Mouse (Mus musculus): ENCODE data around the gene Kcnk13. TPM values are rescaled to one million over a fixed set of nuclear protein-coding genes. Genes with fewer than 3 reads are reported as not detected.
A peak's percentile ranks its signal among the peaks of the same experiment; 100 is the strongest.
"Not testable (repeated sequence)": the region's sequence is repeated elsewhere in the genome, so short reads cannot be mapped to it uniquely, and the experiment has no call there.

The Kcnk13 gene
- total RNA-seq, 2 experiments from 2014 or later = 7.4 TPM

DNA sequence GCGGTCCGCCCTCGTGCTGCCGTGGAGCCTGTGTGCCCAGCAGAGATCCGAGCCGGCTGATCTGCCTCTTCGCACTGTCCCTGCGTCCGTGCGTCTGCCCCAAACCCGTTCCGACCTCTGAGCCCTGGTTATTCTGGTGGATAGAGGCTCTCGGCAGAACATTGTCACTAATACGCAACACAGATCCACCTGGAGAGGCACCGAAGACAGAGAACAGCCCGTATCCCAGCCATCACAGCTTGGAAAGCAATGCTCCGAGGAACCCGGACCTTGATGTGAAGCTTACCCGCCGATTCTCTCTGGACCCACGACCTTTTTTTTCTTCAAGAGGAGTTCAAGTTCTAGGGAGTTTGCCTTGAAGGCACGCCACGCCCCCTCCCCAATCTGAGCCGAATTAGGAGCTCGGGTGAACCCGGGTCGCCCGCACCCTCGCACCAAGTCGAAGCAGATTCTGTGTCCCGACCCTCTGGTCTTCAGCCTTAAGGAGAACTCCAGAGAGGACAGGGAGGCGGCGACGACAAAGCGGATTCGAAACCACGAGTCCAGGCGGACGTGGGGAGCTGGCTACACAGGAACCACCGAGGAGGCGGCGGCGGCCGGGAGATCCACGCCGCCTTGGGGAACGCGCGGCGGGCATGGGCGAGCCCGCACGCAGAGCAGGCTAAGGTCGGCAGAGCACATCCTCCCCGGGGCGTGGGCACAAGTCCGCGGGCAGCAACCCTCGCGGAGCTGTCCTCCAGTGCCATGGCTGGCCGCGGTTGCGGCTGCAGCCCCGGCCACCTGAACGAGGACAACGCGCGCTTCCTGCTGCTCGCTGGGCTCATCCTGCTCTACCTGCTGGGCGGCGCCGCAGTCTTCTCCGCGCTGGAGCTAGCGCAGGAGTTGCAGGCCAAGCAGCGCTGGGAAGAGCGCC, 1.2 kb downstream of the Kcnk13 start:
- peak; percentile 37 to 46 for DNase-seq

DNA sequence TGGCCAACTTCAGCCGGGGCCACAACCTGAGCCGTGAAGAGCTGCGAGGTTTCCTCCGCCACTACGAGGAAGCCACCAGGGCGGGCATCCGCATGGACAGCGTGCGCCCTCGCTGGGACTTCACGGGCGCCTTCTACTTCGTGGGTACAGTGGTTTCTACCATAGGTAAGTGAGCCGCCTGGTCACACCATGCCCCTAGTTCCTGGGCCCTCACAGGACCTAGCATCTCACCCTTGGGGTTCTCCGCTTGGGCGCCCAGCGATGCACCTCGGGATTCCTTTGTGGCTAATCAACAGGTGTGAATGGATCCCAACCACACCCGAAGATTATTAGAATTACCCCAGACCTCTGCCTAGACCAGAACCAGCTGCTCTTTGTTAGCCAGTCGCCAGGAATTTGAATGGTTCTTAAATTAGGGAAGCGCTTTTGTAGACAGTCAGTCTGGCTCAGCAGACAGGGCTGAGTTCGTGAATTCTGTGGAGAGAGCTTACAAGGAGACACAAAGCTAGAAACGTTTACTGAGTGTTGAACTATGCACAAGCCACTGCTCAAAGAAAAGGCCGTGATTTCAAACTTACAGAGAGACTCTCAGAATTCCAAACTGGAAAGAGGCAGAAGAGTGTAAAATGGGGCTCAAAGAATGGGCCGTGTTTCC, 1.9 kb downstream of the Kcnk13 start:
- no peak for DNase-seq

- DNase-seq = no peak
These were observed 2.6 kb downstream of the Kcnk13 start for GRCm38 (mm10) chr12:99966881-99967363.

GRCm38 (mm10) chr12:99969906-99970305, 5.6 kb downstream of the Kcnk13 start:
- no peak for DNase-seq

- not testable (repeated sequence) for DNase-seq
These were observed 7.1 kb downstream of the Kcnk13 start for GRCm38 (mm10) chr12:99971205-99971894.

DNA sequence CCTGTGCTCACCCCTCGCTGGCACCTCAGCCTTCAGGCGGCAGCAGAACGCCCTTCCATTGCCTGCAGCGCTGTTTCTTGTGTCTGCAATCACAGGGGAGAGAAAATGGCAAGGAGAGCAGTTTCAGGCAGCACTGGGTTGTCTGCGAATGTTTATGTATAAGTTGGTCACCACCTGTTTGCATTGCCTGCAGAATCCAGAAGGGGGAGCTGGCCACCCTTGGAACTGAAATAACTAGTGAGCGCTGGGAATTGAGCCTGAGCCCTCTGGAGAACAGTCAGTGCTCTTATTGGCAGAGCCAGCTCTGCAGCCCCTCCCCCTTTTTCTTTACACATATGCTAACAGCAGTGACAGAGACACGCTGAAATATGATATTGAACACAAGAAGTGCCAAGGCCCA, 8.5 kb downstream of the Kcnk13 start:
- DNase-seq = no peak

DNA sequence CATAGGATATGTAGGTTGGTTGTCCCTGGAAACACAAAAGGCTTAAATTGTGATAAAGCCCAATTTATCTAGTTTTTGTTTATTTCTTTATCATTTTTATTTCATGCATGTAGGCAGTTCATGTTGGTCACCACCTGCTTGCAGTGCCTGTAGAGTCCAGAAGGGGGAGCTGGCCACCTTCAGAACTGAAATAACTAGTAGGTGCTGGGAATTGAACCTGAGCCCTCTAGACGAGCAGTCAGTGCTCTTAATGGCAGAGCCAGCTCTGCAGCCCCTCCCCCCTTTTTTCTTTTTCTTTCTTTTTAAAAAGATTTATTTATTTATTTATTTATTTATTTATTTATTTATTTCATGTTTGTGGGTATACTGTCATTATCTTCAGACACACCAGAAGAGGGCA, 9.4 kb downstream of the Kcnk13 start:
- no peak for DNase-seq

DNA sequence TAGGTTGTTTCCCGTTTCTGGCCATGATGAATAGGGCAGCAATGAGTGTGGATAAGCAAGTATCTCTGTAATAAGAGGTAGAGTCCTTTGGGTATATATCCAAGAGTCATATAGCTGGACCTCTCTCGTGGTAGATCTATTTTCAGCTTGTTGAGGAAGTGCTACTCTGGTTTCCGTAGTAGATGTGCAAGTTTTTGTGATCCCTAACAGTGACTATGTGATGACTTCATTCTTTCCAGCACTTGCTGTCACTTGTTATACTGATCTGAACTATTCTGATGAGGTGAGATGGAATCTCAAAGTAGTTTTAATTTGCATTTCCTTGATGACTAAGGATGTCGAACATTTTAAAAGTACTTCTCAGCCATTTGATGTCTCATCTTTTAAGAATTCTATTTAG, 15.2 kb downstream of the Kcnk13 start:
- DNase-seq = no peak

- DNase-seq = no peak
These were observed 22.5 kb downstream of the Kcnk13 start for GRCm38 (mm10) chr12:99986797-99987196.

- DNase-seq = no peak
These were observed 23.8 kb downstream of the Kcnk13 start for GRCm38 (mm10) chr12:99988144-99988543.

DNA sequence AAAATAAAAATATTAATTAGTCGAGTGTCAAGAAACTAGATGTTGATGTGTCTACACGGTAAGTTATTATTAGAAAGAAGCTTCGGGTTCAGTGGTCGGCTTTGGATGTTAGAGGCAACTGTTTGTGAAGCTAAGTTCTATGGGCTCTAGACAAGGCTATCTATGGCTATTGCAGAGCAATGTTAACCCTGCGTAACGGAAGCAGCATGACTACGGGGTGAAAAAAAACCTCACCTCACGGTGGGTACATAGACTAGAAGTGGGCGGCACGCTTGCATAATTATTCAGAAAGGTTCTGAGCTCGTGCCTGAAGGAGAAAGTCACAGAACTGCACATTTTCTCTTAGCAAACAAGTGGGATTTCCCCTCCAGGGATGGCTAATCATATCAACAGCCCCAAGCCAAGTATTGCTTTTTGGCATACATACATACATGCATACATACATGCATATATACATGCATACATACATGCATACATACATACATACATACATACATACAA, 28.1 kb downstream of the Kcnk13 start:
- DNase-seq = no peak

GRCm38 (mm10) chr12:99993146-99993890, 29.0 kb downstream of the Kcnk13 start:
- no peak for DNase-seq

DNA sequence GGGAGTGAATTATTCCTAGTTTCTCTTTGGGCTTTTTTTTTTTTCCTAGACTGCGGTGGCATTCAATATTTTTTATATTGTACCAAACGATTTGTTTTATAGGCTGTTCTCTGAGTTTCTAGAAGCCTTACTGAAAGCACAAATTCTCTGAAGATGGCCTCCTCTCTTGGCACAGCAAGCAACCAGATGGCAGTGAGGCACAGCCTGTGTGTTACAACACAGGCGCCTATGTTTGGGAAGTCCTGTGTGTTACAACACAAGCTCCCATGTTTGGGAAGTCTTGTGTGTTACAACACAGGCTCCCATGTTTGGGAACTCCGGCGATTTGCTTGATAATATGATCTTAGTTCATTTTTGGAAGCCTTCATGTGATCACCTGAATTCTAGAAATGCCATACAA, 31.7 kb downstream of the Kcnk13 start:
- peak; percentile 35 to 37 for DNase-seq

DNA sequence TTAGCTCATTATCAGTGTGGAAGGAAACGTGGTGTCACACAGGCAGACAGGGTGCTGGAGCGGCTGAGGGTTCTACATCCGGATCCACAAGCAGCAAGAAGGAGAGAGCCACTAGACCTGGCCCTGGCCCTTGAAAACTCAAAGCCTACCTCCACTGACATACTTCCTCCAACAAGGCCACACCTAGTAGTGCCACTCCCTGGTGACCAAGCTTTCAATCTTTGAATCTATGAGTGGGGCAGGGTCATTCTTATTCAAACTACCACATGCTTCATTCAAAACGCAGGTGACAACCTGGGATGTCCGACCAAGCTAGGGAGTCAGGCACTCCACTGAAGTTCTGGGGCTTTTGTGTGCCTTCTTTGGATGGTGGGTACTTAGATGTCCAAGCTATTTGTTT, 35.4 kb downstream of the Kcnk13 start:
- no peak for DNase-seq

- no peak for DNase-seq
These were observed 36.1 kb downstream of the Kcnk13 start for GRCm38 (mm10) chr12:100000381-100000780.

DNA sequence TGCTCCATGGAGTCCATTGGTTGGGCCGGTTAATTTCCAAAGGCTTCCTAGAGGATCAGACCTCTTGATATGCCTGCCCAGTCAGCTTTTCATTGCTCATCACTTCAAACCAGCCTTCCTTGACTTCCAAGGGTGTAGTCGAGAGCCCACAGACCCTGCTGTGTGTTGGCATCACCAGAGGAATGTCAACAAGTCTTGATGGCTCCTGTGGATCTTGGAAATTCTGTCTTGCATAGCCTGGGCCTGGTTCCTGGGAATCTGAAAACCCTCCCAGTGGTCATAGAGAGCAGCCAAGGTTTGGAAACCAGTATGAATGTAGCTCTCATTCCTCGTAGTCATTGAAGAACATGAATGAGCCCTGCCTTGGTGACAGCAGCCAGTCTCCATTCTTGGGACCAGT, 36.9 kb downstream of the Kcnk13 start:
- no peak for DNase-seq

GRCm38 (mm10) chr12:100001910-100002309, 37.6 kb downstream of the Kcnk13 start:
- no peak for DNase-seq

GRCm38 (mm10) chr12:100002914-100003587, 38.8 kb downstream of the Kcnk13 start:
- DNase-seq = peak; percentile 27 to 31

GRCm38 (mm10) chr12:100005285-100005684, 41.0 kb downstream of the Kcnk13 start:
- no peak for DNase-seq

GRCm38 (mm10) chr12:100006681-100007080, 42.4 kb downstream of the Kcnk13 start:
- no peak for DNase-seq

DNA sequence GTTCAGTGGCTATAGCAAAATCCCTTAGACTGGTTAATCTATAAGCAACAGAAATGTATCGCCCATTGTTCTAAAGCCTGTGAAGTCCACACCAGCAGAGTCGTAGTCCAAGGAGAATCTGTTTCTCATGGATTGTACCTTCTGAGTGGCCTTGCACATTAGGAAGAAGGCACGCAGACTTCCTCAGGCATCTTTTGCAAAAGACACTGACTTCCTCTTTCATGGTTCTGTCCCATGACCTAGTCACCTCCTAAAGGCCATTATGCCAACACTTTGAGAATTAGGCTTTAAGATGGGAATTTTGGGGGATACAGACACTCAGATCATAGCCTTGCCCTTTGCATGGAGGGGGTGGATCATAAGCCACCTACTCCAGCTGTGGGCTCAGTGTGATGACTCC, 48.5 kb downstream of the Kcnk13 start:
- DNase-seq = no peak

GRCm38 (mm10) chr12:100015146-100015545, 50.8 kb downstream of the Kcnk13 start:
- DNase-seq = no peak

All from layer of hippocampus, postnatal 36 days (tissue).